ENCODE assay signal across 7 mouse cellular contexts in the genomic region with DNA sequence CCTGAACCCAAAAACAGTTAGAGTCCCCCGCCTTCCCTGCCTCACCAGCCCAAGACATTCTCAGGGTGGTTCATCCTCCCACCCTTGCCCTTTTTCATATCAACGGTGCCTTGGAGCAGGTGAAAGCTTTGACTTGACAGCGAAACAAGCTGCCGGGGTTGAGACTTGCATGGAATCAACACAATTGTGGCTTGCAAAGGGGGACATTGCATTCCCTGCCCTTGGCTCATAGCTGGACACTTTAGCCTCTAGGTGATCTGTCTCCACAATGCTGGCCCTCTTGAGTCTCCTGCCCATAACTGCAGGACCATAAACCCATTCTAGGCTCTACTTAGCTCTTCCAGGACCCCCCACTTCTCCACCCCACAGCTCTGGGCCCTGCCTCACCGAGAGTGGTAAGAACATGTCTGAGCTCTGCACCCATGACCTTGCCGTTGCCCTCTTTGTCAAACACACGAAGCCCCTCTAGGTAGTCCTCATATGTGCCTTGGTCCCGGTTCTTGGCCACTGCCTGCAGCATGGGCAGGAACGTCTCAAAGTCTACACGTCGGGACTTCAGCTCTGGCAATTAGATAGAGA. TPM values are rescaled to one million over a fixed set of nuclear protein-coding genes. Genes with fewer than 3 reads are reported as not detected.
DNase-seq lines count a peak whose midpoint lies in the region; ATAC-seq and TF ChIP-seq lines count a peak whose summit lies in the region.

No protein-coding gene starts in this region.

- H3K4me1 ChIP-seq in lung, embryonic 16.5 days (replicated peaks; ENCODE audit: control insufficient read depth, insufficient read depth, low read length), result peaks cover 29% of the 10 kb centered on the region
- 0 out of 2 replicates have a peak, but pooled peaks cover 5% of the 10 kb centered on the region for H3K4me1 ChIP-seq in embryonic fibroblast, embryonic 13.5 days (ENCODE audit: control insufficient read depth, insufficient read depth, low read length)
- H3K4me1 ChIP-seq in kidney, postnatal 0 days (replicated peaks; ENCODE audit: insufficient read depth, low read length), result peaks cover 26% of the 10 kb centered on the region
- H3K4me1 ChIP-seq in olfactory bulb, adult 2 months (ENCODE audit: control insufficient read depth, insufficient read depth, low read length), result peaks cover 35% of the 10 kb centered on the region

- no peaks in the 10 kb centered on the region for H3K27me3 ChIP-seq in lung, embryonic 16.5 days (ENCODE audit: control insufficient read depth, insufficient read depth, low read depth, low read length)
- H3K27me3 ChIP-seq in kidney, postnatal 0 days (ENCODE audit: insufficient read depth, low read length), result no peaks in the 10 kb centered on the region

- H3K4me3 ChIP-seq in lung, embryonic 16.5 days (ENCODE audit: low read length), result peak overlapping the region; percentile 77
- peak overlapping the region; percentile 85 for H3K4me3 ChIP-seq in embryonic fibroblast, embryonic 13.5 days (ENCODE audit: insufficient read depth, low read length)
- H3K4me3 ChIP-seq in kidney, postnatal 0 days (replicated peaks; ENCODE audit: low read depth, low read length), result peak overlapping the region; percentile 71
- H3K4me3 ChIP-seq in olfactory bulb, adult 2 months (ENCODE audit: insufficient read depth, low read depth, low read length), result peak overlapping the region; percentile 75

- peak overlapping the region; percentile 78 for H3K4me2 ChIP-seq in lung, embryonic 16.5 days (ENCODE audit: low read depth, low read length)
- peak overlapping the region; percentile 62 for H3K4me2 ChIP-seq in kidney, postnatal 0 days (ENCODE audit: low read length)

- TF ChIP-seq POLR2A in embryonic fibroblast, embryonic 13.5 days (IDR thresholded peaks at IDR 0.05; ENCODE audit: low read depth, low read length), result peak; percentile 18; the same call in 1 of the 2 replicates
- TF ChIP-seq POLR2A in olfactory bulb, adult 2 months (IDR thresholded peaks at IDR 0.05; ENCODE audit: insufficient read depth, low read depth, low read length), result no peak

- H3K36me3 ChIP-seq in lung, embryonic 16.5 days (ENCODE audit: control insufficient read depth, insufficient read depth, low read length), result peaks cover 16% of the 10 kb centered on the region
- peaks cover 14% of the 10 kb centered on the region; the same call in 1 of the 2 replicates for H3K36me3 ChIP-seq in kidney, postnatal 0 days (ENCODE audit: insufficient read depth, low read length)

- no peak for ATAC-seq in lung, embryonic 16.5 days (ENCODE audit: low read depth)
- no peak for ATAC-seq in kidney, postnatal 0 days (replicated peaks; ENCODE audit: low FRiP score, low read depth)
- no peak for ATAC-seq in megakaryocyte progenitor cell, adult 5-6 weeks (replicated peaks; ENCODE audit: poor library complexity)

- no peak for DNase-seq in lung, postnatal 25 days (ENCODE audit: low spot score)
- no peak for DNase-seq in kidney, postnatal 0 days (ENCODE audit: low spot score)
- DNase-seq in layer of hippocampus, adult 18-20 months (ENCODE audit: low spot score in 2 of 2), result no peak

- H3K9ac ChIP-seq in lung, embryonic 16.5 days (ENCODE audit: low read length), result peak overlapping the region; percentile 83
- peak overlapping the region; percentile 67 for H3K9ac ChIP-seq in kidney, postnatal 0 days (ENCODE audit: low read depth, low read length)

- no peak for TF ChIP-seq CTCF in embryonic fibroblast, embryonic 13.5 days (IDR thresholded peaks at IDR 0.05; ENCODE audit: borderline replicate concordance, insufficient read depth, low read length)
- no peak for TF ChIP-seq CTCF in kidney, postnatal 0 days (IDR thresholded peaks at IDR 0.05; ENCODE audit: low read depth)
- no peak for TF ChIP-seq CTCF in olfactory bulb, adult 2 months (IDR thresholded peaks at IDR 0.05; ENCODE audit: insufficient read depth, low read depth, low read length)

- H3K9me3 ChIP-seq in lung, embryonic 16.5 days (ENCODE audit: control insufficient read depth, low read length), result no peaks in the 10 kb centered on the region
- no peaks in the 10 kb centered on the region for H3K9me3 ChIP-seq in kidney, postnatal 0 days (replicated peaks; ENCODE audit: low read length)

- H3K27ac ChIP-seq in lung, embryonic 16.5 days (ENCODE audit: low read length), result peak overlapping the region; percentile 99
- H3K27ac ChIP-seq in embryonic fibroblast, embryonic 13.5 days (ENCODE audit: insufficient read depth, low read length), result peak overlapping the region; percentile 84
- H3K27ac ChIP-seq in kidney, postnatal 0 days, result peak overlapping the region; percentile 97
- peak overlapping the region; percentile 96 for H3K27ac ChIP-seq in olfactory bulb, adult 2 months (ENCODE audit: insufficient read depth, low read depth, low read length)

- WGBS in lung, embryonic 16.5 days, result 46% methylated on average over 11 of the region's 11 CpGs
- 49% methylated on average over 11 of the region's 11 CpGs for WGBS in kidney, postnatal 0 days
- 42% methylated on average over 11 of the region's 11 CpGs for WGBS in olfactory bulb, adult 2 months

RNA-seq across cellular contexts. Expression of a gene that starts 0.8 kb away (rescaled TPM):
- 1,564 and 1,684 TPM in 2 replicates for polyA plus RNA-seq in lung, embryonic 16.5 days (2015; fragmentation: Nextera tagmentation; extraction: Ambion mirVana)
- polyA plus RNA-seq in embryonic fibroblast, embryonic 13.5 days (2011; ENCODE audit: insufficient read length, low read depth, missing spikeins), result 2,243 and 2,568 TPM in 2 replicates
- 1,410 and 1,495 TPM in 2 replicates for polyA plus RNA-seq in kidney, postnatal 0 days (2015; fragmentation: Nextera tagmentation; extraction: Ambion mirVana)
- polyA plus RNA-seq in olfactory bulb, adult 2 months (2012; ENCODE audit: insufficient read depth, insufficient read length, low replicate concordance, missing spikeins), result not detected in 2 replicates
- 100 to 1,000 TPM; 526 to 539 TPM for total RNA-seq in layer of hippocampus, adult 18-20 months (2021)
- 760 and 847 TPM in 2 replicates for total RNA-seq in megakaryocyte progenitor cell, adult 5-6 weeks (2015)
- total RNA-seq in megakaryocyte progenitor cell, adult 5-6 weeks (2017), result 1,168 and 1,230 TPM in 2 replicates

RNA-seq across cellular contexts. Expression of a gene that starts 3.7 kb away (rescaled TPM):
- 3.5 and 5.1 TPM in 2 replicates for polyA plus RNA-seq in lung, embryonic 16.5 days (2015; fragmentation: Nextera tagmentation; extraction: Ambion mirVana)
- 9.4 and 10.6 TPM in 2 replicates for polyA plus RNA-seq in embryonic fibroblast, embryonic 13.5 days (2011; ENCODE audit: insufficient read length, low read depth, missing spikeins)
- 3.2 and 3.7 TPM in 2 replicates for polyA plus RNA-seq in kidney, postnatal 0 days (2015; fragmentation: Nextera tagmentation; extraction: Ambion mirVana)
- not detected in 2 replicates for polyA plus RNA-seq in olfactory bulb, adult 2 months (2012; ENCODE audit: insufficient read depth, insufficient read length, low replicate concordance, missing spikeins)
- 10 to 100 TPM; 20.7 to 21.2 TPM for total RNA-seq in layer of hippocampus, adult 18-20 months (2021)
- 7.6 and 7.8 TPM in 2 replicates for total RNA-seq in megakaryocyte progenitor cell, adult 5-6 weeks (2015)
- 0.64 and 1.7 TPM in 2 replicates for total RNA-seq in megakaryocyte progenitor cell, adult 5-6 weeks (2017)

RNA-seq across cellular contexts. Expression of a gene that starts 30.9 kb away (rescaled TPM):
- polyA plus RNA-seq in lung, embryonic 16.5 days (2015; fragmentation: Nextera tagmentation; extraction: Ambion mirVana), result 32.5 and 34.4 TPM in 2 replicates
- 75.2 and 83.3 TPM in 2 replicates for polyA plus RNA-seq in embryonic fibroblast, embryonic 13.5 days (2011; ENCODE audit: insufficient read length, low read depth, missing spikeins)
- polyA plus RNA-seq in kidney, postnatal 0 days (2015; fragmentation: Nextera tagmentation; extraction: Ambion mirVana), result 15.9 TPM in 2 replicates
- not detected in 2 replicates for polyA plus RNA-seq in olfactory bulb, adult 2 months (2012; ENCODE audit: insufficient read depth, insufficient read length, low replicate concordance, missing spikeins)
- total RNA-seq in layer of hippocampus, adult 18-20 months (2021), result 1 to 10 TPM; 6.2 to 6.3 TPM
- 41.2 and 48.4 TPM in 2 replicates for total RNA-seq in megakaryocyte progenitor cell, adult 5-6 weeks (2015)
- 77.6 and 85.1 TPM in 2 replicates for total RNA-seq in megakaryocyte progenitor cell, adult 5-6 weeks (2017)

RNA-seq across cellular contexts. Expression of a gene that starts 35.7 kb away (rescaled TPM):
- 71.3 and 76.4 TPM in 2 replicates for polyA plus RNA-seq in lung, embryonic 16.5 days (2015; fragmentation: Nextera tagmentation; extraction: Ambion mirVana)
- 100 and 117 TPM in 2 replicates for polyA plus RNA-seq in embryonic fibroblast, embryonic 13.5 days (2011; ENCODE audit: insufficient read length, low read depth, missing spikeins)
- 40.5 and 44.9 TPM in 2 replicates for polyA plus RNA-seq in kidney, postnatal 0 days (2015; fragmentation: Nextera tagmentation; extraction: Ambion mirVana)
- polyA plus RNA-seq in olfactory bulb, adult 2 months (2012; ENCODE audit: insufficient read depth, insufficient read length, low replicate concordance, missing spikeins), result 236 and 251 TPM in 2 replicates
- 100 to 1,000 TPM; 242 to 261 TPM for total RNA-seq in layer of hippocampus, adult 18-20 months (2021)
- total RNA-seq in megakaryocyte progenitor cell, adult 5-6 weeks (2015), result 70.4 and 74.5 TPM in 2 replicates
- 52.8 and 66.9 TPM in 2 replicates for total RNA-seq in megakaryocyte progenitor cell, adult 5-6 weeks (2017)

RNA-seq across cellular contexts. Expression of a gene that starts 52.8 kb away (rescaled TPM):
- polyA plus RNA-seq in lung, embryonic 16.5 days (2015; fragmentation: Nextera tagmentation; extraction: Ambion mirVana), result 10.9 and 11.9 TPM in 2 replicates
- 4.7 and 6.0 TPM in 2 replicates for polyA plus RNA-seq in embryonic fibroblast, embryonic 13.5 days (2011; ENCODE audit: insufficient read length, low read depth, missing spikeins)
- 13.7 and 16.9 TPM in 2 replicates for polyA plus RNA-seq in kidney, postnatal 0 days (2015; fragmentation: Nextera tagmentation; extraction: Ambion mirVana)
- polyA plus RNA-seq in olfactory bulb, adult 2 months (2012; ENCODE audit: insufficient read depth, insufficient read length, low replicate concordance, missing spikeins), result not detected in 2 replicates
- 10 to 100 TPM; 13.6 to 15.6 TPM for total RNA-seq in layer of hippocampus, adult 18-20 months (2021)
- 5.9 and 6.7 TPM in 2 replicates for total RNA-seq in megakaryocyte progenitor cell, adult 5-6 weeks (2015)
- total RNA-seq in megakaryocyte progenitor cell, adult 5-6 weeks (2017), result 10.2 and 13.3 TPM in 2 replicates

Comparison
In these comparisons a context has a peak if more than half of its experiments do, and no peak if none do; other contexts are left out.
1. RNA of a gene that starts 30.9 kb away (polyA plus RNA-seq): 75.2 to 83.3 TPM in embryonic fibroblast, embryonic 13.5 days, 32.5 to 34.4 TPM in lung, embryonic 16.5 days and 15.9 TPM in kidney, postnatal 0 days; not detected in olfactory bulb, adult 2 months; every median in the first group is over 10 times any median in the second.
2. Peak in every context shown above with its lines, with median percentiles within 50 percentile points of each other: H3K27ac ChIP-seq and H3K4me3 ChIP-seq.